Mouse (Mus musculus): ENCODE measurements around the gene Chd1.

DNA sequence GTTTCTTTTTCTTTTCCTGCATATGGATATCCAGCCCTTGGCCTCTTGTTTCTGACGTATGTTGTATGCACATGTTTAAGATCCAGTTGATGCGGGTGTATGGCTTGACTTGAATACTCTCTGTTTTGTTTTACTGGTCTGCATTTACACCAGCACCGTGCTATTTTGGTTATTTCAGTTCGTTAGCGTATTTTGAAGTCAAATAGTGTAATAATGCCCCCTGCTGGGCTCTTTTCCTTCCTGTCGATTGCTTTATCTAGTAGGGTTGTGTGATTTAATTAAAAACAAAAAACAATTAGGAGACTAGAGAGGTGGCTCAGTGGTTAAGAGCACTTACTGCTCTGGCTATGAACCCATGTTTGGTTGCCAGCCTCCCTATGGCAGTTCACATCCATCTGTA is 73.2 kb downstream of the Chd1 start:
- no peak for TF ChIP-seq CTCF (IDR thresholded peaks at IDR 0.05)
- no peak for TF ChIP-seq EP300 (IDR thresholded peaks at IDR 0.05)

All from lung, postnatal 0 days (tissue).